Mouse (Mus musculus) limb, embryonic 12.5 days (tissue): ENCODE data around the gene Tbck. TPM values are rescaled to one million over a fixed set of nuclear protein-coding genes. Genes with fewer than 3 reads are reported as not detected.
A peak's percentile ranks its signal among the peaks of the same experiment; 100 is the strongest.

Experiments used
- ATAC-seq: fragments of 200-750 bp; cut with Nextera tagmentation; 2 replicates; pipeline ENCODE4 v1.8.0; 2017; ENCODE audit warnings: low read depth, moderate TSS enrichment; ENCODE audit not compliant: insufficient number of reproducible peaks, insufficient read depth, low FRiP score, low TSS enrichment
- H3K27ac ChIP-seq: fragments of 300-500 bp; sonication (generic); 2 replicates; pipeline ENCODE4 v1.5.1; 2016; ENCODE audit warnings: mild to moderate bottlenecking, moderate library complexity
- H3K27me3 ChIP-seq: fragments of 300-500 bp; sonication (generic); 2 replicates; pipeline ENCODE4 v1.6.1; 2016; ENCODE audit warnings: mild to moderate bottlenecking, moderate library complexity
- H3K36me3 ChIP-seq: fragments of 300-500 bp; sonication (generic); 2 replicates; pipeline ENCODE4 v1.6.1; 2016; ENCODE audit warnings: mild to moderate bottlenecking, moderate library complexity
- H3K4me1 ChIP-seq: fragments of 300-500 bp; sonication (generic); replicated peaks from 2 replicates; pipeline ENCODE4 v1.6.1; 2016
- H3K4me2 ChIP-seq: fragments of 300-500 bp; sonication (generic); 2 replicates; pipeline ENCODE4 v1.6.1; 2016; ENCODE audit warnings: mild to moderate bottlenecking, moderate library complexity
- H3K4me3 ChIP-seq: fragments of 300-500 bp; sonication (generic); replicated peaks from 2 replicates; pipeline ENCODE4 v1.5.1; 2016; ENCODE audit warnings: mild to moderate bottlenecking
- H3K9ac ChIP-seq: fragments of 300-500 bp; sonication (generic); replicated peaks from 2 replicates; pipeline ENCODE4 v1.6.1; 2016; ENCODE audit warnings: mild to moderate bottlenecking, moderate library complexity
- H3K9me3 ChIP-seq: fragments of 300-500 bp; sonication (generic); 2 replicates; pipeline ENCODE4 v1.6.1; 2016; ENCODE audit warnings: mild to moderate bottlenecking, moderate library complexity
- WGBS: fragments of 180-500 bp; shearing (Covaris S2); methylation state at CpG from one replicate; pipeline ENCODE4 v1.1.7; 2016; 5-methylcytosine and 5-hydroxymethylcytosine counted together
- polyA plus RNA-seq: library from polyadenylated mRNA; unstranded; fragments of >200 nt; fragmentation: Nextera tagmentation; extraction: Ambion mirVana; gene quantifications from 2 replicates; pipeline ENCODE4 v1.2.1, GENCODE M21; 2016

The Tbck gene
- polyA plus RNA-seq, 1 experiment from 2014 or later, result 30.5 TPM

- Histone ChIP-seq H3K36me3 (peaks cover 4% of the 10 kb centered on the region; the same call in 1 of the 2 replicates), H3K4me3 (no peak overlapping the region), H3K9me3 (no peaks in the 10 kb centered on the region), H3K9ac (no peak overlapping the region), H3K27ac (no peak overlapping the region), H3K4me2 (no peak overlapping the region), H3K27me3 (no peaks in the 10 kb centered on the region), H3K4me1 (no peaks in the 10 kb centered on the region)
- no peak for ATAC-seq
- WGBS, result 75% methylated on average over 3 of the region's 3 CpGs
Measured at GRCm38 (mm10) chr3:132701368-132701767, 17.4 kb downstream of the Tbck start.

DNA sequence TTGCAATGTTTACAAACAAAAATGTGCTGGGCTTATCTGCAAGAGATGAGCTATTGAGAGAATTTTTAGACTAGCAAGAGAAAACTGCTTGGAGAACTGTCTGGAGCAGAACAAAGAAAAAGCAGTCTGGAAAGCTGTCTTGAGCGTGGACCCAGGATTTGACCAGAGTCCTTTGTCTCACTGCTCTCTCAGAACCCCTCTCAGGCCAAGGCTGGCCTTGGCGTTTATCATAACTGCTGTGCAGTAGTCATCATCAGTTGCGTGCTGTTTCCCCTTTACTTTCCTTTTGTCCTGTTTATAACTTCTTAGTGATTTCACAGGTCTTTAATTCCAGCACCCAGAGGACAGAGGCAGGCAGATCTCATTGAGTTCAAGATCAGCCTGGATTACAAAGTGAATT lies 20.3 kb downstream of the Tbck start:
- ATAC-seq, result no peak
- Histone ChIP-seq H3K4me1 (no peaks in the 10 kb centered on the region), H3K36me3 (peaks cover 12% of the 10 kb centered on the region), H3K27ac (no peak overlapping the region), H3K27me3 (no peaks in the 10 kb centered on the region), H3K9ac (no peak overlapping the region), H3K4me2 (no peak overlapping the region), H3K9me3 (no peaks in the 10 kb centered on the region), H3K4me3 (no peak overlapping the region)
- 88% methylated on average over 3 of the region's 3 CpGs for WGBS

DNA sequence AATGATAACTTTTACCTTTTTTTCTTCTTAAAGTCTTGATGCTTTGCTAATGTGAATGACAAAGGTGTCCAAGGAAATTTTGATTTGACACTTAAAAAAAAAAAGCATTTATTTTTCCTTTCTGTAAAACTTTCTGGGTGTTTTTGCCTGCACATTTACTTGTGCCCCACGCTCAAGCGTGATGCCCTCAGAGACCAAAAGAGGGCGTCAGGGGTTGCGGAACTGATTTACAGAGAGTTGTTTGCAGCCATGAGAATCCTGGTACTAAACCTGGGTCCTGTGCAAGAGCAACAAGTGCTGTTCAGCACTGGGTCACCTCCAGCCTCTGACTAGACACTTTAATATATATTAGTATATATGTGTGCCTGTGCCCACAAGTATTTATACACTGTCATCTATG lies 23.0 kb downstream of the Tbck start:
- no peak overlapping the region for H3K9ac ChIP-seq
- no peak for ATAC-seq
- 73% methylated on average over 4 of the region's 4 CpGs for WGBS

DNA sequence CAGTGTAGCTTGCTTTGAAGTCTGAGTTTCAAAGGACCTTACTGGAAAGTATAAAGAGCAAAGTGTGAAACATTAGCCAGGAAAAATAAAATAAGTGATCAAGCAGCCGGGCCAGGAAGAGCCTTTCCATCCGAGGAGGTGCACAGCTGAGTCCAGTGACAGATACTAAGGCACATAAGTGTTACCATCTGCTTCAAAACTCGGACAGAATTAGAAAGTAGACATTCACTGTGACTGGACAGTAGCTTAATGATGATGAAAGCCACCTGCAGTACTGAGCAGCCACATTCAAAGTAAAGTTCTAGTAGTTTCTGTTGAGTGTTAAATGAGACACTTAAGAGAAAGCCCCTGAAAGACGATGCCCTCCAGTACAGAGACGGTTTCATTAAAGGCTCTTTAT lies 30.0 kb downstream of the Tbck start:
- peaks cover 16% of the 10 kb centered on the region for H3K36me3 ChIP-seq
- no peak for ATAC-seq
- H3K27ac ChIP-seq, result no peak overlapping the region
- no peak overlapping the region for H3K4me2 ChIP-seq
- H3K9me3 ChIP-seq, result no peaks in the 10 kb centered on the region
- 0 out of 2 replicates have a peak, but pooled peaks cover 4% of the 10 kb centered on the region for H3K4me1 ChIP-seq
- H3K4me3 ChIP-seq, result no peak overlapping the region
- H3K9ac ChIP-seq, result no peak overlapping the region
- no peaks in the 10 kb centered on the region for H3K27me3 ChIP-seq
- 12% methylated on average over 5 of the region's 5 CpGs for WGBS

More for the DNA sequence above, 23.0 kb downstream of the Tbck start:
- Histone ChIP-seq H3K4me3 (no peak overlapping the region), H3K4me2 (no peak overlapping the region), H3K36me3 (peaks cover 19% of the 10 kb centered on the region), H3K4me1 (no peaks in the 10 kb centered on the region), H3K27me3 (no peaks in the 10 kb centered on the region), H3K9me3 (no peaks in the 10 kb centered on the region), H3K27ac (no peak overlapping the region)

GRCm38 (mm10) chr3:132717316-132717715 lies 33.4 kb downstream of the Tbck start:
- Histone ChIP-seq H3K27me3 (no peaks in the 10 kb centered on the region), H3K4me2 (no peak overlapping the region), H3K4me3 (no peak overlapping the region), H3K9ac (no peak overlapping the region), H3K27ac (no peak overlapping the region), H3K4me1 (0 out of 2 replicates have a peak, but pooled peaks cover 4% of the 10 kb centered on the region), H3K9me3 (no peaks in the 10 kb centered on the region), H3K36me3 (peaks cover 19% of the 10 kb centered on the region; the same call in 1 of the 2 replicates)
- no peak for ATAC-seq
- 94% methylated on average over 4 of the region's 4 CpGs for WGBS

DNA sequence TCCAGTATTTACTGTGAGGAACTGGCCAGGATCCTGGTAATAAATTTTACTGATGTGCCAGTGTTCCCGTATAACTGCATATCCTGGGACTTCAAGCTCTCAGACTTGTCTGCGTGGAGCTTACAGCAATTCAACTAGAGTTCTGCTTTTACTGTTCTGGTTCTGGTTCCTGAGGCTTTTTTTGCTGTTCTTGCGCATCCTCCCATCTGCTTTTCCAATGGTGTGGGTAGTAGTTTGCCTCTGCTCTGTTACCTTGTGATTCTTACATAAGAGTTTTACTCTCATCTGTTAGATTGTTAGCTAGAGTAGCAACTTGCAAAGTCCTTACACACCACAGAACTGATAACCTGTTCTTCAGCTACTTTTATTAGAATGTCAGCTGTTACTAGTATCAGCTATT lies 40.4 kb downstream of the Tbck start:
- WGBS, result 80% methylated on average over 3 of the region's 3 CpGs
- no peak overlapping the region for H3K9ac ChIP-seq
- peaks cover 51% of the 10 kb centered on the region; the same call in 1 of the 2 replicates for H3K36me3 ChIP-seq
- ATAC-seq, result no peak
- no peaks in the 10 kb centered on the region for H3K9me3 ChIP-seq
- no peak overlapping the region for H3K4me3 ChIP-seq
- no peaks in the 10 kb centered on the region for H3K4me1 ChIP-seq
- no peak overlapping the region for H3K27ac ChIP-seq
- no peak overlapping the region for H3K4me2 ChIP-seq
- H3K27me3 ChIP-seq, result no peaks in the 10 kb centered on the region

DNA sequence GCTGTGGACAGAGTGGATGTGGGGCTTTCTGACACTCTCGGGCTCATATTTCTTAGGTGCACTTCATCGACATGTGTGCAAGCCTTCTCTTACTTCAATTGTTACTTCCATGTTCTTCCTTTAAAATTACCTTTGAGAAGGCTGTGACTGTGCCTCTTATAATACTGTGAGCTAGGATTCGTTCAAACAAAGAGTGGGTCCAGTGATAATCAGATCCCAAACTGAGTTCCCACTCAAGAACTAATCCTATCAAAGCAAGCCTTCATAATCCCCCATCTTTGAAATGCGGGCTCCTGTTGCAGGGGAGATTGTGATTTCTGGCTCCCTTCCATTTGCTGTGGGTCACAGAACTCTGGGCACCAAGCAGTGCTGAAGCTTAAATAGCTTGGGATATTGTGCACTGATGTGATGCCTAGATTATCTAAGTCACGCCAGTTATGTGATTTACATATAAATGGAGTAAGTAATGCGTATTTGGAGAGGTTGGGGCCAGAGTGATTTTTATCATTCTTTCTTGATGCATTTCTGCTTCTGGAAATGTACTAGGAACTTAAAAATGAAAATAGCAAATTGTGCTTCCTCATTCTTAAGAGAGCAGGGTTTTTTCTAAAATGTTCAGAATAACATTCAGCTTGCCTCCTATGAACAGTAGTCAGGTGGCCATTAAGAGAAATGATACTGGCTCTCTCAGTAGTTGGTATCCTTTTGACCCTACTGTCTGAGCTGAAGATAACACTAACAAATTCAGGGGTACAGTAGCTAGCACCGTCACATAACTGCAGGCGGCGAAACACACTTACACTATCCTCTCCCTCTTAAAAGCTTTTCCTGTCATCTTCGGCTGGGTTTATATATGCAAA lies 60.6 kb downstream of the Tbck start:
- Histone ChIP-seq H3K27me3 (no peaks in the 10 kb centered on the region), H3K4me1 (no peaks in the 10 kb centered on the region), H3K36me3 (peaks cover 8% of the 10 kb centered on the region), H3K27ac (no peak overlapping the region), H3K9me3 (no peaks in the 10 kb centered on the region), H3K9ac (no peak overlapping the region), H3K4me2 (no peak overlapping the region), H3K4me3 (no peak overlapping the region)
- no peak for ATAC-seq
- 83% methylated on average over 10 of the region's 10 CpGs for WGBS

DNA sequence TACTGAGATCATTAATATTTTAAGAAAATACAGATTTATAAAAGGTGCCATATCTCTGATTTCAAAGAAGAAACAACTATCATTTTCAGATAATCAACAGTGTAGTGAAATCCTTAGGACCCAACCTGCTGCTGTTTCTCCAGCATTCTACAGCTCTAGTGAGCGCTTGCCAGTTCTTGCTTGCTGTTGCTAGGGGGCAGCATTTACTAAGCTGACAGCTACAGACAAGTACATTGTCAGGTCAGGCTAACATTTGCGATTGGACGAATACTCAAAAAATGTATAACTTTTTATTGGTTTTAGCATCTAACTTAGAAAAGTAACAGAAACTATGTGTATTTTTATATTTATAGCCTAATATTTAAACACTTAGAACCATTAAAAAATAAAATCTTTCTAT lies 63.1 kb downstream of the Tbck start:
- peak; percentile 68; the same call in 1 of the 2 replicates for ATAC-seq
- Histone ChIP-seq H3K36me3 (peaks cover 7% of the 10 kb centered on the region), H3K27me3 (no peaks in the 10 kb centered on the region), H3K9me3 (no peaks in the 10 kb centered on the region), H3K9ac (no peak overlapping the region), H3K4me3 (no peak overlapping the region), H3K4me2 (no peak overlapping the region), H3K4me1 (no peaks in the 10 kb centered on the region), H3K27ac (no peak overlapping the region)
- WGBS, result 33% methylated on average over 3 of the region's 3 CpGs

DNA sequence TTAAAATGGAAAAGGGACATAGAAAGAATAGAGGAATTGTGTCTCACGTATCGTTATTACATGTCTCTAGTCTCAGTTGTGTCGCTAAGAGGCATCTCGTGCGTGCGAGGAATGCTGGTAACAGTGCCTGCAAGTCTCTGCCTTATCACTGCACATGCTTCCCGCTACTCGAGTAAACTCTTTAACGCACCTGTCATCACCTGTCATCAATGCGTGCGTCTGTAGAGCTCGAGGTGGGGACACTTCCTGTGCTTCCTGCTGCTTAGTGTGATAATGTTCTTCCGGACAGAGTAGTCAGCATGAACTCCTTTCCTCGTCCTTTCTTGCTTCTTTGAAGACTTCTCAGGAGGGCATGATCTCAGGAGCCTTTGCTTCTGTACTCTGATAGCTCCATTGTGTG lies 63.8 kb downstream of the Tbck start:
- Histone ChIP-seq H3K4me1 (no peaks in the 10 kb centered on the region), H3K9ac (no peak overlapping the region), H3K36me3 (peaks cover 7% of the 10 kb centered on the region), H3K9me3 (no peaks in the 10 kb centered on the region), H3K4me3 (no peak overlapping the region), H3K4me2 (no peak overlapping the region), H3K27ac (no peak overlapping the region), H3K27me3 (no peaks in the 10 kb centered on the region)
- WGBS, result 80% methylated on average over 14 of the region's 14 CpGs
- ATAC-seq, result no peak

- Histone ChIP-seq H3K4me1 (no peaks in the 10 kb centered on the region), H3K9ac (no peak overlapping the region), H3K4me3 (no peak overlapping the region), H3K27me3 (no peaks in the 10 kb centered on the region), H3K36me3 (peaks cover 14% of the 10 kb centered on the region), H3K9me3 (no peaks in the 10 kb centered on the region), H3K4me2 (no peak overlapping the region), H3K27ac (no peak overlapping the region)
- 92% methylated on average over 3 of the region's 3 CpGs for WGBS
- ATAC-seq, result no peak
Measured at GRCm38 (mm10) chr3:132748750-132749149, 64.8 kb downstream of the Tbck start.

DNA sequence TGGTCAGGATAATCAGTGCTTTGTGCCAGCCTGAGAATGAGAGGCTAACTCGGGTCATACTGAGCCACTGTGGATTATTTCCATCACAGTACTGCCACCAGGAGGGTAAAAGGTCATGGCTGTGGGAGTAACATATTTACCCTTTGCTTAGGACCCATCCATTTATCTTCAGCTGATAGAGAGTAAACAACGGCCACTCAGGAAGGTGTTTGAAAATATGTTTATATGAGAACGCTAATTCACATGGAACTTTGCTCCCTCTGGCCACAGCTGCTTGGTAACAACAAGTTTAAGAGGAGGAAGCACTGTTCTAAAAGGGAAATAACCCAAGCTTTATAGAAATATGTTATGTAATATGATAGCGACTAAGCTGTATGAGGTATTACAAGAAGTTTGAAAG lies 68.8 kb downstream of the Tbck start:
- H3K9me3 ChIP-seq, result no peaks in the 10 kb centered on the region
- H3K36me3 ChIP-seq, result peaks cover 39% of the 10 kb centered on the region
- H3K4me2 ChIP-seq, result no peak overlapping the region
- no peak overlapping the region for H3K9ac ChIP-seq
- no peaks in the 10 kb centered on the region for H3K4me1 ChIP-seq
- H3K27me3 ChIP-seq, result no peaks in the 10 kb centered on the region
- WGBS, result 84% methylated on average over 4 of the region's 4 CpGs
- ATAC-seq, result no peak
- no peak overlapping the region for H3K27ac ChIP-seq
- no peak overlapping the region for H3K4me3 ChIP-seq

GRCm38 (mm10) chr3:132756274-132756673 lies 72.3 kb downstream of the Tbck start:
- Histone ChIP-seq H3K36me3 (peaks cover 42% of the 10 kb centered on the region), H3K4me1 (no peaks in the 10 kb centered on the region), H3K27ac (no peak overlapping the region), H3K27me3 (no peaks in the 10 kb centered on the region), H3K9me3 (no peaks in the 10 kb centered on the region), H3K9ac (no peak overlapping the region), H3K4me3 (no peak overlapping the region), H3K4me2 (no peak overlapping the region)
- WGBS, result 79% methylated on average over 1 of the region's 1 CpGs
- ATAC-seq, result no peak
